Mouse (Mus musculus): ENCODE measurements around the gene Zc3h15. TPM values are rescaled to one million over a fixed set of nuclear protein-coding genes. Genes with fewer than 3 reads are reported as not detected.

The Zc3h15 gene
- total RNA-seq, 4 experiments from 2014 or later = 123 to 138 (median 133) TPM

DNA sequence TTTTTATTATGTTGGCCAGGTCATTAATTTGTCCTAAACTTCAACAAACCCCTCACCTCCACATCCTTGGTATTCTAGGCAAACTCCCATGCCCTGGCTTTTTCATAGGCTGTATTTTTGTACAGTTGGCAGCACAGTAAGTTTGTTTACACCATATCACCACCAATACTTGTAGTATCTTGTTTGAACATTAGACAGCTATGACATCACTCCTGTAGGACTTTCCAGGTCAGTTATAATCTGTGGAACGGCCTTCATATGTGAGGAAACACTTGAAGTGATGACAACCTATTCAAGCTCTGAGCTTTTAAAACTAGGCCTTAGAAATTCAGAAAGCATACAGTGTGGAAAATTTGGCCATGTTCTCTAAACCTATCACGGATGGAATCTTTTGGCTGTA lies 29.6 kb downstream of the Zc3h15 start:
- DNase-seq (ENCODE audit: low spot score in 2 of 2) = no peak

GRCm38 (mm10) chr2:83674421-83674820 lies 30.2 kb downstream of the Zc3h15 start:
- DNase-seq (ENCODE audit: low spot score in 2 of 2) = no peak

DNA sequence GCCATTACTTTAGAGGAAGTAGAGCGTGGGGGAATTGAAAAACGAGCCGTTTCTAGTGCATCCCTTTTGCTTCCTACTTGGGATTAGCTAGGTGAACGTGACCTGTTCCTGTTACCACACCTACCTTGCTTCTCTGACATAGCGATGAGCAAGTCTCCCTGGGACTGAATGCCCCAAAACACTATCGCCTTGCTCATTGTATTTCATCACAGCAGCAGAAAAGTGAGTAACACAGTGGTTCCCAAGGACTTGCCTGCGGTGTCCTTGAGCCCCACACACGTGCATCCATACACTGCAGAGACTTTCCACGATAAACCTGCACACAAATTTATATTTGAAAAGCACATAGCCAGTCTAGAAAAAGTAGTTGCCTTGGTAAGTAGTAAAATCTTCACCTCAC lies 30.7 kb downstream of the Zc3h15 start:
- no peak for DNase-seq (ENCODE audit: low spot score in 2 of 2)

DNA sequence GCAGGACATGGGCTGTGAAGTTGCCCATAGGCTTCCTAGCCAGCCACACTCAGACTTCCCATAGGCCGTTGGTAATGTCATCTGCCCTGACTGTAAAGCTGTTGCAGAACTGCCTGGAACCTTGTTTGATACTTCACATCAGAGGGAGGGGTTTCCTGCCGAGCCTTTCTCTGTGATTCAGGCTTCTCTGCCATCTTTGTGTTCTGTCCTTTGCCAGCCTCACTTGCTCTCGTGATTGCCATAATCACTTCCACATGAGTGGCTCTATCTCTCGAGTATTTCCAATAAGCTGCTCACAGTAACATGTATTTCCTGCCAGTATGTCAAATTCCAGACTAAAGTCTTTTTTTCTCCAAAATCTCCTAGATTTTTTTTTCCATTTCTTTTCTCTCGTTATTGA lies 31.4 kb downstream of the Zc3h15 start:
- no peak for DNase-seq (ENCODE audit: low spot score in 2 of 2)

- DNase-seq (ENCODE audit: low spot score in 2 of 2) = no peak
Measured at GRCm38 (mm10) chr2:83676226-83676870, 32.1 kb downstream of the Zc3h15 start.

DNA sequence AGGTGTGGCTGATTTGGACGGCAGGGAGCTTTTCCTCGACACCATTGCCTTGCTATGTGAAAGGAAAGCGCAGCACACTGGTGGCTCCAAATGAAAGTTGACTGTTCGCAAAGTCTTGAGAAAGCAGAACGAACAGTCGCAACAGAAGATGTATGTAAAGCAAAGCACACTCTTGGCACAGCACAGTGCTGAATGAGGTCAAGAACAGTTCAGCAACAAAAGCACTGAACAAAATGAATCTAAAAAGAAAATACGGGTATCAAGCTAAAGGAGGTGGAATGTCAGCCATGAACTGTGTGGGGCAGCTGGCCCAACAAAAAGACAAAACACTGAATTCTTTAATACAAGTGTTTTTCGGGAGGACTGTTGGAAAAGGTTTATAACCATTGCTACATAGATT lies 37.1 kb downstream of the Zc3h15 start:
- DNase-seq (ENCODE audit: low spot score in 2 of 2) = no peak

GRCm38 (mm10) chr2:83681785-83682184 lies 37.5 kb downstream of the Zc3h15 start:
- DNase-seq (ENCODE audit: low spot score in 2 of 2) = no peak

DNA sequence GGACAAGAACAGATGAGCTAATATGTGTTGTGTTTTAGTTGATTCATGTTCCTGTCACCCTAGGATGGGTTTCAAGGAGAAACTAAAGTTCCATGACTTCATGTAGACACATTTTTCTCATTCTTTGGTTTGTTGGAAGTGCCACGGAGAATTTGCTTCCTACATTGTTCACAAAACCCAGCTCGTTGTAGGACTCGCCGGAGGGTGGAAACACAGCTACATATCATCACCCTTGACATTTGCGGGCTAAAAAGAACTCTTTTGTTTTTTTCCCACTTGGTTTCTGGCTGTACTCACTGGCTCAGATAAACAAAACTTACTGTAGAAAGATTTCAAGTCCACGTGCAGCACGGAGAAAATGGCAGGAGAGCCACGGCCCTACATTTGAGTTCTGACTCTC lies 38.0 kb downstream of the Zc3h15 start:
- no peak for DNase-seq (ENCODE audit: low spot score in 2 of 2)

- no peak for DNase-seq (ENCODE audit: low spot score in 2 of 2)
Measured at GRCm38 (mm10) chr2:83683731-83684519, 39.7 kb downstream of the Zc3h15 start.

GRCm38 (mm10) chr2:83684691-83685090 lies 40.5 kb downstream of the Zc3h15 start:
- no peak for DNase-seq (ENCODE audit: low spot score in 2 of 2)

DNA sequence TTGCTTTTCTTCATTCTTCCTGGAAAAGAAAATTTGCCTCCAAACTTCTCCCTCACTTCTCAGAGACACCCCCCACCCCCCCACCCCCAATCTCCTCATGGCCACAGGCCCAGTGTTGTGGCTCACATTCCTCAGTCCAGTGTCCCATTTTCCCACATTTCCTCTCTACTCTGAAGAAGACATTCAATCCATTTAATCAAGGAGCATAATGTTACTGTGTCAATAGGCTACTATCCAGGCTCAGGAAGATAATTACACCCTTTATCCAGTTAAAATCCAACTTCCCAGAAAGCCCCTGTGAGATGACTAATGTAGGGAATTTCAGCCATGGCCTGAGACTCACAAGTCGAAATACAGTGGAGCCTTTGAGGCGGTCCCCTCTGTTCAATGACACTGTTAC lies 46.1 kb downstream of the Zc3h15 start:
- DNase-seq (ENCODE audit: low spot score in 2 of 2) = no peak

- no peak for DNase-seq (ENCODE audit: low spot score in 2 of 2)
Measured at GRCm38 (mm10) chr2:83692651-83693545, 48.7 kb downstream of the Zc3h15 start.

DNA sequence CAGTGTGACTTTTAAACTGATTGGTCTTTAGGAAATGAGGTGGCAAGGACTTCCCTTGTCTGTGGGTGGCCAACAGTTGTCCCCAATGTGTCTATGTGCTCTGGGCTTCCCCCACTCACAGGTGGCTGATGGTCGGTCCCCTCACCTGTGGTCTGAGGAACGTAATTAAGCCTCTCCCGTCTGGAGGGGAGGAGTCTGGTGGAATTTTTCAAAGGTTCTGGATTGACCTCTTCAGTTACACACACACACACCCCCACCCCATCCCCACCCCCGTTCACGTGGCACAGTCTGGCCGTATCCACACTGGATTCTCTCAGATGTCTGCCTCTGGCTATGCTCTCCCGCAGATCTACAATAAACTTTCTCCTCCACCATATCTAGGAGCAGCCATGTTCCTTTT lies 49.8 kb downstream of the Zc3h15 start:
- no peak for DNase-seq (ENCODE audit: low spot score in 2 of 2)

- no peak for DNase-seq (ENCODE audit: low spot score in 2 of 2)
Measured at GRCm38 (mm10) chr2:83695345-83696247, 51.4 kb downstream of the Zc3h15 start.

DNA sequence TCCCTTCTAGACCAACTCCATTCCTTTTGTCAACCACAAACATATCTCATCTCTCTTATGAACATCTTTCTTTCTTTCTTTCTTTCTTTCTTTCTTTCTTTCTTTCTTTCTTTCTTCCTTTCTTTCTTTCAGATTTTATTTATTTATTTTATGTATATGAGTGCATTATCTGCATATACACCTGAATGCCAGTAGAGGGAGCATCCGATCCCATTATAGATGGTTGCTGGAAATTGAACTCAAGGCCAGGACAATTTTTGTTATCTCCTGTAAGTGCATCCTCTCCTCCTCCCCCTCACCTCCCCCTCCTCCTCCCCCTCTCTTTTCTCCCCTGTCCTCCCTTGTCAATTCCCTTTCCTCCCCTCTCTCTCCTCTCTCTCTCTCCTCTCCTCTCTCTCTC lies 54.2 kb downstream of the Zc3h15 start:
- no peak for DNase-seq (ENCODE audit: low spot score in 2 of 2)

GRCm38 (mm10) chr2:83699324-83699723 lies 55.1 kb downstream of the Zc3h15 start:
- DNase-seq (ENCODE audit: low spot score in 2 of 2) = no peak

- DNase-seq (ENCODE audit: low spot score in 2 of 2) = no peak
Measured at GRCm38 (mm10) chr2:83700667-83701066, 56.4 kb downstream of the Zc3h15 start.

GRCm38 (mm10) chr2:83702411-83702810 lies 58.2 kb downstream of the Zc3h15 start:
- no peak for DNase-seq (ENCODE audit: low spot score in 2 of 2)

DNA sequence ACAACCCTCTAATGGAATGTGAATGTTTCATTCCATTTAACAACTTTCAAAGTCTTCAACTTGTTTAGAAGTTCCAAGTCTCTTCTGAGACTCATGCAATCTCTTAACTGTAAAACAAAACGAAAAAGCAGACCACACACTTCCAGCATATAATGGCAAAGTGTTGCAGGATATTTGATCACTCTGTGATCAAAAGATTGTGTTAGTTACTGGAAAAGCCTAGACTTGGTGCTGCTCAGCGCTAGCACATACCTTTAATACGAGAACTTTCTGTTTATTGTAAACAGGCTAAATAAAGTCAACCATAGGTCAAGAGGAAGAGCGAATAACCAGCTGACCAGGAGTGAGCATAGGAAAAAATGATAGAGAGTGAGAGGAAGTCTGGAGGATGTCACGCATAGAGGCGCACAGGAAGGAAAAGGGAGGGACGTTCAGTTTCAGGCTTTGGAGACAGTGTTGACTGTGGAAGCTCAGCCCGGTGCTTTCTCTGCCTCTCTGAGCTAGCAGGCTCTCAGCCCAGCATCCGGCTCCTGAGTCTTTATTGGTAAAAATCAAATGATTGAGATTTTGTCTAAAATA lies 61.4 kb downstream of the Zc3h15 start:
- DNase-seq (ENCODE audit: low spot score in 2 of 2) = no peak

DNA sequence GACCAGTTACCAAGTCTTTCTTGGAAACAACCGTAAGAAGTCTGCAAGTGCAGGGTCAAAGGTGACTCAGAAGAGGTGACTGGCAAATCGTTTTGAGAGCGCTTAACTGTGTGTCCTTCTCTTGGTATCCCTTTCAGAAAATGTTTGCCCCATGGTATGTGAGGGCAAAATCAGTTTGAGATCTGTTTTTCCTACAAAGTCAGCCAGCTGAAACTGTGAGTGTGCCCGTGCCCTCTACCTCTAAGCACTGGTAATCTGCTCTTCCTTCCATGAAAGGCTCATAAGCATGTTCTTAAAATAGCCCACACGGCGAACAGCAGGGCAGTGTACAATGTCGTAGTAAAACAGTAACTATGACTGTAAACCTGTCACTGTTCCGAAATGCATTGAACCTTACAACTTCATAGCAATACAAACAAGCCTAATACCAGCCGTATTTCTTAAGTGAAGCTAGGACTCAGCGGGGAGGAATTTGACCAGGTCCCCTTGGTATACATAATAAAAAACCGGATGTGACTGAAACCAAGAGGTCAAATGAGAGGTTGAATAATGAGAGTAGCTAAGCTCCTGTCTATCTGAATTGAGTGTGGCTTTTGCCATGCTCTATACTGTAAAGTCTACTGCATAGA lies 65.8 kb downstream of the Zc3h15 start:
- no peak for DNase-seq (ENCODE audit: low spot score in 2 of 2)
